Mouse (Mus musculus): Measurements from ENCODE around the gene Phospho1. TPM values are rescaled to one million over a fixed set of nuclear protein-coding genes. Genes with fewer than 3 reads are reported as not detected.

Phospho1 gene
- total RNA-seq, 4 experiments from 2014 or later: 341 to 419 (median 369) TPM

DNA sequence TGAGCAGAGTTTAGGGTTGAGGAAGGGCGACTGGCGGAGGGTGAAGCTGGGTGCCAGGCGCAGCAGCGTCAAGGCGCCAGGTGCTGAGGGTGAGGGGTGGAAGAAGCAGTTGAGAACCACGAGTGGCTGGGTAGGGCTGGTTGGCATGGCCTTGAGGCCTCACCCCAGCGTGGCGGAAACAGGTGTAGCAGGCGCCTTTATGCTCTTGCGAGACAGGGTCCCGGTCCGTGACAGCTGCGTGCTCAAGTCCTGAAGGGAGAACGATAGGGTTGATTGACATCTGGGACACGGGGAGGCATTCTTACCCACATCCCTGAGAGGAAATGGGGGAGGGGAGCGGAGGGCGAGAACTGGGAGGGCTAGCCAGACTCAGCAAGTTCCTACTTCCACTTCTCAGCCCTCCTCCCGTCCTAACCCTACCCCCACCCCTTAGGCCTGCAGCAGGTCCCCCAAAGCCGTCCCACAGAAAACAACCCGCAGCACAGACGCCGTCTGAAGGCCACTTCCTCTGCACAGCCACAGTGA, 9.9 kb downstream of the Phospho1 start:
- DNase-seq (ENCODE audit: low spot score in 2 of 2): no peak

GRCm38 (mm10) chr11:95834742-95835710, 10.7 kb downstream of the Phospho1 start:
- DNase-seq (ENCODE audit: low spot score in 2 of 2): no peak

DNA sequence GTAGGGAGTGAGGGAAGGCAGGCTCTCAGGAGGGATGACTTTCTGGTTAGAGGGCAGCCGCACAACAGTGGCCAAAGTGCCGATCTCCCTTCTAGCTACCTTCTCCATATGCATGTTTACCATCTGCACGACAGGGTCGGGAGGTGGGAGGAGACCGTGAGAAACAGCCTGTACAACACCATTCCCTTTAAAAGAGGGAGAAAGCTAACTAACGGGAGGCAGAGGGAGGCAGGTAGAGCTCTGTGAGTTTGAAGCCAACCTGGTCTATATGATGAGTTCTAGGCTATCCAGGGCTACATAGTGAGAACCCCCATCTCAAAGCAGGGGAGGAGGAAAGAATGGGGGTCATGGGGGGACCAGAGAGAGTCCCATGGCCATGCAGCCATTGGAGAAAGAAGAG, 11.5 kb downstream of the Phospho1 start:
- no peak for DNase-seq (ENCODE audit: low spot score in 2 of 2)

GRCm38 (mm10) chr11:95836433-95836832, 12.1 kb downstream of the Phospho1 start:
- no peak for DNase-seq (ENCODE audit: low spot score in 2 of 2)

- peak; percentile 68 to 82 for DNase-seq (ENCODE audit: low spot score in 2 of 2)
Observed at GRCm38 (mm10) chr11:95837059-95837458, 12.8 kb downstream of the Phospho1 start, which contains the start of gene Gngt2. Gngt2 (plus strand) TSS chr11:95837216.

- DNase-seq (ENCODE audit: low spot score in 2 of 2): no peak
Observed at GRCm38 (mm10) chr11:95838598-95838997, 14.3 kb downstream of the Phospho1 start.

DNA sequence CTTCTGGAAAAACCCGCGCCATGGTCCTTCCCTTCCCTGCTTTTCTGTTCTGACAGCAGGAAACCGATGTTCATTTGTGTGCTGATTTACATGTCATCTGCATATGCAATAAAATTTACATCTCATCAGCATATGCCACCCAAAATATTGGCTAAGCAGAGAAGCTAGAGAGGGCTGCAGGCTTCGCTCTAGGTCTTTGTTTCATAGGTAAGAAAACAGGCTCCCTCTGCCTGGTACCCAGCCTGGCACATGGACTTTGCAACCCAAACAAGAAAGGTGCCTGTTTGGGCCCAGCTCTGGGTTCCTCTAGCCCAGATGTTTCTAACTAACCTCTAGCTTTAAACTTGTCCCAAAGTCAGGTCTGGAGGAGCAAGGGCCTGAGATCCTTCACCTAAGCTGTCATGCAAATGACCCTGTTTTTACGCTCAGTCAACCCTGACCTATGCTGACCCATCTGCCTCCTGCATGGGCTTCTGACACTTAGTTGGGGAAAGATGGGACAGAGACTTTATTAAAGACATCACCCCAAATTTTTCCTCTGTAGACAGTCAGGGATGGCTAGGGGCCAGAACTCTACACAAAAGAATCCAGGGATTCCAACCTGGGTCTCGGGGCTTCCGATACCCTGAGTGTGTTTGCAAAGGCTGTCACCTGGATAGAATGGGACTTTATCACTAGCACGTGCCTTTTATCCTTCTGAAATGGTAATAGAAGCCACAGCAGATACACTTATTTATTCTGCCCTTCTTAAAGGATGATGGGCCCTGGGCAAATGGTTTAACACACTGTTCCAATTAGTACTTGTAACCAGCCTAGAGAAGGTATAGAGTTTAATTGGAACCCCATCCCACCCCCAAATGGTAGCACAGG, 14.9 kb downstream of the Phospho1 start:
- DNase-seq (ENCODE audit: low spot score in 2 of 2): no peak

DNA sequence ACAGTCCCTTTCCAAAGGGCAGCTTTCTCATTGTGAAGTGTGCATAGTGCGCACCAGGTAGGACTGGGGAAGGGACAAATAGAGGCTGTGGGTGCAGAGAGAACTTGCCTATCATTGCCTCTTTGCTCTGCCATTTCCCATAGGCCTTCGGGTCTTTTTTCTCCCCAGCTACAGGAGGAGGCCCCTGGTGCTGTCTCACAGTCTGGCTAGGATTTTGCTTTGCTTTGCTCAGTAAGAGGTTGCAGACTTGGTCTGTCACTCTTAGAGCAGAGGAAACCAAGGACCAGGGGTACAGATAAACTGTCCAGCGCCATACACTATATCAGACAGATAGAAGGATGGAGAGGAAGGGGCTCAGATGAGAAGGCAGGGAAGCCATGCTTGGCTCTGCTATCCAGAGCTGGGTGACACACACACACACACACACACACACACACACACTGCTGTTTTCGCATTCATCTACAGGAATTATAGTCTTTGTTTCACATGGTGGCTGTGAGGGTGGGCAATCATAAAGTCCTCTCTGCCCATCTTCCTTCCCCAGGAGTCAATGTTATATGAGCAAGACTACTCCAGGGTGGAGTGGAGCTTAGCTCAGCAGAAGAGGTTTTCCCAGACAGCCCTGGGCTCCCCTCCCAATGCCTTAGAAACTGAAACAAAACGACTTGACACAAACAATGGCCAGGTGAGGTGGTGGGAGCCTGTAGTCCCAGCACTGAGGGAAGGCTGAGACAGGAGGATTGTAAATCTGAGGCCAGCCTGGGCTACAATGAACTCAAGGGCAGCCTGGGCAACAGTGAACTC, 16.6 kb downstream of the Phospho1 start:
- no peak for DNase-seq (ENCODE audit: low spot score in 2 of 2)

GRCm38 (mm10) chr11:95841498-95841830, 17.2 kb downstream of the Phospho1 start:
- DNase-seq (ENCODE audit: low spot score in 2 of 2): no peak

DNA sequence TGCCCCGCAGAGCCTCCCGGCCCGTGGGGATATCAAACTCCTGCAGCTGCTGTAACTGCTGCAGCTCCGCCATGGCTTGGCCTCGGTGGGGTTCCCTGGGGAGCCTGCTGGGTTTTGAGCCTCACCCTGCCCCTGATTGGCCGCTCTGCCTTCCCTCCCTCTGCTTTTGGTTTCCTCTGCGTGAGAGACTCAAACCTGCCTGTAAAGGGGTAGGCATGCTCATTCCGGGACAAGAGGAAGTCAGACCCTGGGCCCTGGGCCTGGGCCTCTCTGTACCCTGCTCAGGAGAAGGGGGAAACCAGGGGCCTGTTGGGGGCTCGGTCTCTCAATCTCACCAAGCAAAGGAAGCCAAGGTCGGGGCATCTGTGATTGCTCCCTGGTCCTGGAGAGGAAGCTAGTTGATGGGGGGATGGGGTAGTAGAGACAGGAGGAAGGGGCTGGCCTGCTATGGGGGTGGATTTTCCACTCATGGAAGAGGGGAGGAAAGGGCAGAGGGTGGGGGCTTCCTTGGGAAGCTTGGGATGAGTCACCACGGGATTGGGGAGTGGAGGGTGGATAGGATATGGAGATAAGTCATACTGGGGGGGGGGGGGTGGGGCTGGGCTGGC, 17.9 kb downstream of the Phospho1 start, which contains the start of gene Abi3:
Abi3 (minus strand) TSS at position 403 of the 608 bp plus-strand sequence.
- no peak for DNase-seq (ENCODE audit: low spot score in 2 of 2)

DNA sequence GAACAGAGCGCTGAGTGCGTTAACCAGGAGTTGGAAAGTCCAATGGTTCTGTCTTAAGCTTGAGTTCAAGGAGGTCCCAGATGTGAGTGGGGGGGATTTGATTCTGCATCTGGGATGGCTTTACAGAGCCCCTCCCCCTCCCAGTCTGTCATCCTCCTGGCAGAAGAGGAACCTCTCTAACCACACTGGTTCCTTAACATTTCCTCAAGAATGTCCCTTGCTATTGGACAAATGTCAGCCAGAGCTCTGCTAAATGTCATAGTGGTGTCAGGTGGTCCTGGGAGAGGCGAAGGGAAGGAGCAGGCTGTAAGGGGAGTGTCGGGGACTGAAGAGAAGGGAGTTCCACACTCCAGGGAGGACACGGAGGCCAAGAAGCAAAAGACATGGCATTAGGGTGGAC, 18.7 kb downstream of the Phospho1 start:
- no peak for DNase-seq (ENCODE audit: low spot score in 2 of 2)

GRCm38 (mm10) chr11:95843421-95843950, 19.2 kb downstream of the Phospho1 start:
- no peak for DNase-seq (ENCODE audit: low spot score in 2 of 2)

- DNase-seq (ENCODE audit: low spot score in 2 of 2): no peak
Observed at GRCm38 (mm10) chr11:95844935-95845334, 20.6 kb downstream of the Phospho1 start.

GRCm38 (mm10) chr11:95850898-95851297, 26.6 kb downstream of the Phospho1 start:
- no peak for DNase-seq (ENCODE audit: low spot score in 2 of 2)

DNA sequence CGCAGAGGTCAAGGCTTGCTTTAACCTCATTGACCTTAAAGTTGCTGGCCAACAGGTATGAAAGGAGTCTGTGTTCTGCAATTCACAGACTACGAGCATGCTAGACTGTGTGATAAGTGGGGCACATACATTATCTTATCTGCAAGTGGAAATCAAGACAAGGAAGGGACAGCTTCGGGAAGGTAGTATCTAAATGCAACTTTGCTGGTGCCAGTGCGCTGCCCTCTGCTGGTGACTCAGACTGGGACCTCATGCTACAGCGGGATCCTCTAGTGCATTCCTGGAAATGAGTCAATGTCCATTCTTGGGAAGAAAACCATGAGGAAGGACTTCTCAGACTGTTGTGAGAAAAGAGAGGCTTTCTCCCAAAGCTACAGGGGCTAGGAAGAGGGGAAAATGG, 29.4 kb downstream of the Phospho1 start:
- peak; percentile 35 to 56 for DNase-seq (ENCODE audit: low spot score in 2 of 2)

- DNase-seq (ENCODE audit: low spot score in 2 of 2): no peak
Observed at GRCm38 (mm10) chr11:95857306-95857705, 33.0 kb downstream of the Phospho1 start.

DNA sequence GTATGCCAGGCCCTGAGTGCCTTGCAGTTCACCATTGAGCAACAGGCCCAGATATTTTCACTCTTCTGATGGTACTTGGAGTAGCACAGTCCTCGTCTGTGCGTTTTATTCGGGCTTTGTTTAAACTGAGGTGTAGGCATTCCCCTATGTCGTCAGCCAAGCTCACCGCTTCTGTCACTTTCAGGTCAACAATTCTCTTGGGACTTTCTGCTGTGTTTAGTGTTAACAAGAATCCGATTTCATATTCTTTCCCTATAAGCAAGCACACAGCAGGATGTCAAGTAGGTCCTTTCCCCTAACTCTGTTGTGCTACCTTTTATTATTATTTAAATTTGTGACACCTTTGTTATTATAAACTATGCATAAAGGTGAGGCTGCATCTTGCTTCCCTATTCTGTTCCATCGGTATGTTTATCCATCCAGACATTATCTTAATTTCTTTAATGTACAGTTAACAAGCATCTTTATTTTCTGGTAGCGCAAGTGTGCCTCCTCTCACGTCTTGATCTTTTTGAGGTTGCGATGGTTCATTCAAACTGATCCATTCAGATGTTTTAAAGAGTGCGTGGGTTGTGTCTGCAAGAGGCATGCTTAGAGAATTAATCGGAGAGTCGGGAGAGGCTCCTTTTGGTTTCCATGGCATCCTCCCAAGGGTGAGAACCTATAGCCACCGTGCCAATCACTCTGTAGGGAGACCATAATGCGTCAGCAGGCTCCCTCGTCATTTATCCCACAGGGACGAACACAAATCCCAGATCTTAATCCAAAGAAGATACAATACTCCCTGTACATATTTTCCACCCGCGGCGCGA, 33.6 kb downstream of the Phospho1 start:
- no peak for DNase-seq (ENCODE audit: low spot score in 2 of 2)

- peak; percentile 95 to 96 for DNase-seq (ENCODE audit: low spot score in 2 of 2)
Observed at GRCm38 (mm10) chr11:95858528-95859467, 34.5 kb downstream of the Phospho1 start.

Measured in gastrocnemius, adult 8-10 months (tissue).